Mouse (Mus musculus) B cell, adult 2 months (primary cell): Measurements from ENCODE around the gene Nr2c1.

Source experiments
- DNase-seq, 2 experiments: peaks; one replicate each; pipeline ENCODE4 v3.0.0; 2022

Gene Nr2c1

DNA sequence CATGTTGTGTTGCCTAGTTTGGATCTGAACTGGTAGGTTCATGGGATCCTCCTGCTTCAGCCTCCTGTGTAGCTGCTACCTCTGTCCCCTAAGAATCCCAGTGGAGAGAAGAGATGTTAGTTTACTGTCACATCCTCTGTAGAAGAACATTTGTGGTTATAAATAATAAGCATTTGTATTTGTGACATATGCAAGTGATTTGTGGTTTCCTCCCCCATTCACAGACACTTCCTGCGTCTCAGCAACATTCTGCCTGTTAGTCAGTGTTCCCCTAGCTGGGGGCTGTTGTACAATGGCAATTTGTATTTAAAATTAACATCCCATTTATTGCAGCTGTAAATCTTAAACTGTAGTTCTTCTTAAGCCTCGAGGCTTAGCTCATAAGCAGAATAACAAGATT, 63.9 kb downstream of the Nr2c1 start:
- no peak for DNase-seq

DNA sequence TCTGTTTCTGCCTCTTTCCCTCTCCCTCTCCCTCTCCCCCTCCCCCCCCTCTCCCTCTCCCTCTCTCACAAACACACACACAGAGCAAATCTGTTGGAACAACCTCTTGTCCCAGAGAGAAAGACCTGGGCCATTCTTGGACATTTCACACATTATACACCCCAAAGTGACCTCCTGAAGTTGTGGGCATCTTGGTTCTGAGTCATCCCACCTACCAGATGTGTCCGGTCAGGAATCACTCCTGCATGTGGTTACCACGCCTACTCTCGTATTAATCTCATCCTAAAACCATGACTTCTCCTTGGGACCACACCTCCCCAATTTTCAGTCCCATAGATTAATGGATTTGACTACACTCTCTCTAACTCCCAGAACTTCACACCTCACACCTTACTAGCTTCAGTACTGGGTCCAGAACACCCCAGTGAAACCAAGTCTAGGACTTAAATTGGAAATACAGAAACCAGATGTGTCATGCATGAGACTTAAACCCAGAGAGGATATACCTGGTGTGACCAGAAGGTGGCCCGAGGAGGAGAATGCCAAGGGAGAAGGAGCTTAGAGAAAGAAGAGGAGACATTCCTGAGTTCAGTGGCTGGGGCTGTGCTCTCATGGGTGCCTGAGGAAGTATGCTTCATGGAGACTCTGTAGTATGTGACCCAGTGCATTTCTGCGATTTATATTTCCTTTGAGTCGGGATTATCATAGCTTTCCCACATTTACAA, 77.4 kb downstream of the Nr2c1 start:
- no peak for DNase-seq

DNA sequence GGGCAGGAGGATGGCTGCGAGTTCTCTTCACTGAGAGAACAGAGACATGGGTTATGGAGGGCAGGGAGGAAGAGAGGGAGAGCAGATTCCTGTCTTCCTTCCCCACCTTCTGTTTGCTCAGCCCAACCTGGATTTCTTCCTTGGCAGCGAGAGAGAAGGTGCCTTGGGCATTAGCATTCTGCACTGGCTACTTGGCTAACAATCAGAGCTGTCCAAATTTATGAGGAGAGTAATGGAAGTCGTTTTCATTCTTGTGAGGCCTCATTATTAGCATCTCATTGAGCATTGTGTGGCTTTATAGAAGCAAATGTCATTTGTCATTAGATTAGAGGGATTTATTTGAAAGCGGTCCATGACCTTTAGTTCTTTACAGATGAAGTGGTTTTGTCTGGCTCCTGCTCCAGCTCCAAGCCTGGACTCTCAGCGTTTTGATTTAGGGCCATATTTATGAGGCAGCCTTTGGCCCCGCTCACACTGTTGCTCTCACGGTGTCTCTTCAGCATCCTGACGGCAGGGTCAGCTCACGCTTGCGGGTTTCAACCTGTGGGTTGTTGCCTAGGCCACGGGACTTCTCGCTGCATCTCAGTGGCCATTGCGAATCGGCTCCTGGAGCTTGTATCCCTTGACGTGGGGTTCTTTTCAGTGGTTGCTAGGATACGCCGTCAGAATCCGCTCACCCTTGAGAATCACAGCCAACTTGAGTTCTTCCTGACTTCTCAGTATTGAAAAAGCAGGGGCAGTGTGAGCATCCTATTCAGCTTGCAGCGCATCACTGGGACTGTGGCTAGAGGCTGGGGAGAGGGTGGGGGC, 82.6 kb downstream of the Nr2c1 start:
- no peak for DNase-seq

DNA sequence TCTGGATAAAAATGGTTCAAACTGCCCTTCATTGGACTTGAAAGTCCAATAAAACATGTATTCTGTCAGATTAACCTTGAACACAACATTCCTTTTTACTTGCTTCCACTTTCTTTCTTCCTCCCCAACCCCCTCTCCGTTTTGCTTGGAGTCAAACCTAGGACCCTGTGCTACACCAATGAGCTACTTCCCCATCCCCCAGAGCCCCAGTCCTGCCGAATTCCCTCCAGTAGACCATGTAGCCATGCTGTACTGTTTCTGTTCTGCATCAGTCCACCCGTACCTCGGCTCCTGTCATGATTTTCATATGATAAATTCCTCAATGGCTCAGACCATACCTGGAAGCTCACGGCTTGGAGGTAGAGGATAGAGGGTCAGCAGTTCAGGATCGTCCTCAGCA, 83.2 kb downstream of the Nr2c1 start:
- DNase-seq, result no peak

DNA sequence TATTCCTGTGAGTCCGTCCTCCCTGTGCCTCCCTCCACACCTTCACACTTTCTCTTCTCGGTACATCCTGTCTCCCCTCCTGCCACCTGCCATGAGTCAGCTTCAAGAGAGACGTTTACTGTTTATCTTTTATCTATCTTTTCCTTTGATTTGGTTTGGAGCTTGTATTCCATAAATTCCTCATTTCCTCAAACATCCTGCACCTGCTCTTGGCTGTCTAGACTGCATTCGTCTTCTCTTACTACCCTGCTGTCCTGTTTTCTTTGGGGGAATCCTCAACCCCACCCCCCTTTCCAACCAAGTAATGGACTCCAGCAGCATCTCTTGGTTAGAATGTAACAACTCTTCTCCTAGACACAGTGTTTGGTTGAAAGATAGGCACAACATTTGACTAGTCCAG, 87.4 kb downstream of the Nr2c1 start:
- DNase-seq, result no peak

DNA sequence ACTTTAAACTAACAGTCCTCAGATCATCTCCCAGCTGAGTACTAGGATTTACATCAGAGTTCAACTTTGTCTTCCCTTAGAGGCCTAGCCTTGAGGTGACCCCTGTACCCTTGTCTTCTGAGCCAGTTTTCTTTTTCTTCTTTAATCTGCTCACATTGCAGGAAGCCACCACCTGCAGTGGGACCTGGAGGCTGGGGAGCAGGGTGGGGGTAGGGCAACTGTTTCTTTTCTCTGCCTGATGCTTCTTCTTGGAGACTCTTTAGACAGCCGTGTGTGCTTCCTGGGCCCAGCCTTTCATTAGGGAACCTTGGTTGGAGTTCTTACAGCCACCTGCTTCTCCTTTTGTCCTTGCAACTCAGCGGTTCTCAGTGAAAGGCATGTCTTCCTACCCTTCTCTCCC, 93.5 kb downstream of the Nr2c1 start:
- no peak for DNase-seq
